Mouse (Mus musculus): ENCODE measurements around the gene Rln1.

Rln1 gene

GRCm38 (mm10) chr19:29362173-29362930 is 27.9 kb upstream of the Rln1 start:
- no peak for DNase-seq (ENCODE audit: inconsistent age in 2 of 2, low spot score in 1 of 2)

- DNase-seq (ENCODE audit: inconsistent age in 2 of 2, low spot score in 1 of 2): peak; percentile 93 to 96
Observed at GRCm38 (mm10) chr19:29361468-29362130, 27.1 kb upstream of the Rln1 start.

GRCm38 (mm10) chr19:29360251-29360650 is 25.8 kb upstream of the Rln1 start:
- DNase-seq (ENCODE audit: inconsistent age in 2 of 2, low spot score in 1 of 2): no peak

GRCm38 (mm10) chr19:29356281-29356680 is 21.8 kb upstream of the Rln1 start:
- DNase-seq (ENCODE audit: inconsistent age in 2 of 2, low spot score in 1 of 2): no peak

- peak; percentile 83 to 94 for DNase-seq (ENCODE audit: inconsistent age in 2 of 2, low spot score in 1 of 2)
Observed at GRCm38 (mm10) chr19:29354895-29355877, 20.7 kb upstream of the Rln1 start.

GRCm38 (mm10) chr19:29350991-29351390 is 16.5 kb upstream of the Rln1 start:
- DNase-seq (ENCODE audit: inconsistent age in 2 of 2, low spot score in 1 of 2): peak in 1 of 2 experiments; percentile 15

- DNase-seq (ENCODE audit: inconsistent age in 2 of 2, low spot score in 1 of 2): no peak
Observed at GRCm38 (mm10) chr19:29345636-29346035, 11.2 kb upstream of the Rln1 start.

- DNase-seq (ENCODE audit: inconsistent age in 2 of 2, low spot score in 1 of 2): no peak
Observed at GRCm38 (mm10) chr19:29344868-29345267, 10.4 kb upstream of the Rln1 start.

GRCm38 (mm10) chr19:29342281-29342680 is 7.8 kb upstream of the Rln1 start:
- no peak for DNase-seq (ENCODE audit: inconsistent age in 2 of 2, low spot score in 1 of 2)

- no peak for DNase-seq (ENCODE audit: inconsistent age in 2 of 2, low spot score in 1 of 2)
Observed at GRCm38 (mm10) chr19:29341029-29341428, 6.6 kb upstream of the Rln1 start.

- no peak for DNase-seq (ENCODE audit: inconsistent age in 2 of 2, low spot score in 1 of 2)
Observed at GRCm38 (mm10) chr19:29336624-29337023, 2.2 kb upstream of the Rln1 start.

GRCm38 (mm10) chr19:29326822-29327552 is 7.5 kb downstream of the Rln1 start:
- no peak for DNase-seq (ENCODE audit: inconsistent age in 2 of 2, low spot score in 1 of 2)

- no peak for DNase-seq (ENCODE audit: inconsistent age in 2 of 2, low spot score in 1 of 2)
Observed at GRCm38 (mm10) chr19:29326396-29326795, 8.1 kb downstream of the Rln1 start.

- no peak for DNase-seq (ENCODE audit: inconsistent age in 2 of 2, low spot score in 1 of 2)
Observed at GRCm38 (mm10) chr19:29325852-29326180, 8.7 kb downstream of the Rln1 start.

- peak; percentile 55 to 85 for DNase-seq (ENCODE audit: inconsistent age in 2 of 2, low spot score in 1 of 2)
Observed at GRCm38 (mm10) chr19:29325053-29325851, 9.2 kb downstream of the Rln1 start, which contains the start of gene Insl6. Gene Insl6 (minus strand): TSS chr19:29325356.

- no peak for DNase-seq (ENCODE audit: inconsistent age in 2 of 2, low spot score in 1 of 2)
Observed at GRCm38 (mm10) chr19:29323416-29324049, 10.9 kb downstream of the Rln1 start.

- no peak for DNase-seq (ENCODE audit: inconsistent age in 2 of 2, low spot score in 1 of 2)
Observed at GRCm38 (mm10) chr19:29312661-29313060, 21.8 kb downstream of the Rln1 start.

GRCm38 (mm10) chr19:29311791-29312190 is 22.7 kb downstream of the Rln1 start:
- DNase-seq (ENCODE audit: inconsistent age in 2 of 2, low spot score in 1 of 2): peak in 1 of 2 experiments; percentile 40

GRCm38 (mm10) chr19:29308832-29309231 is 25.6 kb downstream of the Rln1 start:
- DNase-seq (ENCODE audit: inconsistent age in 2 of 2, low spot score in 1 of 2): no peak

Data from adrenal gland, adult (tissue).